Mouse (Mus musculus): Measurements from ENCODE around the gene Apoh.

Gene Apoh

GRCm38 (mm10) chr11:108333006-108333405 lies 10.1 kb upstream of the Apoh start:
- DNase-seq (ENCODE audit: low read depth, low spot score): no peak

GRCm38 (mm10) chr11:108333583-108334379 lies 9.4 kb upstream of the Apoh start:
- DNase-seq (ENCODE audit: low read depth, low spot score): no peak

GRCm38 (mm10) chr11:108334658-108335057 lies 8.5 kb upstream of the Apoh start:
- no peak for DNase-seq (ENCODE audit: low read depth, low spot score)

- DNase-seq (ENCODE audit: low read depth, low spot score): no peak
Observed at GRCm38 (mm10) chr11:108335536-108335935, 7.6 kb upstream of the Apoh start.

- no peak for DNase-seq (ENCODE audit: low read depth, low spot score)
Observed at GRCm38 (mm10) chr11:108336445-108336844, 6.7 kb upstream of the Apoh start.

- DNase-seq (ENCODE audit: low read depth, low spot score): no peak
Observed at GRCm38 (mm10) chr11:108340293-108340692, 2.9 kb upstream of the Apoh start.

- no peak for DNase-seq (ENCODE audit: low read depth, low spot score)
Observed at GRCm38 (mm10) chr11:108341783-108342182, 1.4 kb upstream of the Apoh start.

GRCm38 (mm10) chr11:108343789-108344462 lies 772 bp downstream of the Apoh start, which contains the start of gene Prkca:
TSS of gene Prkca (minus strand) at chr11:108343928.
- peak; percentile 91 for DNase-seq (ENCODE audit: low read depth, low spot score)

- DNase-seq (ENCODE audit: low read depth, low spot score): no peak
Observed at GRCm38 (mm10) chr11:108344759-108345158, 1.6 kb downstream of the Apoh start.

- no peak for DNase-seq (ENCODE audit: low read depth, low spot score)
Observed at GRCm38 (mm10) chr11:108345321-108345720, 2.2 kb downstream of the Apoh start.

GRCm38 (mm10) chr11:108350799-108351198 lies 7.6 kb downstream of the Apoh start:
- no peak for DNase-seq (ENCODE audit: low read depth, low spot score)

GRCm38 (mm10) chr11:108352842-108353388 lies 9.8 kb downstream of the Apoh start:
- no peak for DNase-seq (ENCODE audit: low read depth, low spot score)

- DNase-seq (ENCODE audit: low read depth, low spot score): no peak
Observed at GRCm38 (mm10) chr11:108356020-108356419, 12.9 kb downstream of the Apoh start.

- no peak for DNase-seq (ENCODE audit: low read depth, low spot score)
Observed at GRCm38 (mm10) chr11:108358911-108359310, 15.8 kb downstream of the Apoh start.

GRCm38 (mm10) chr11:108360983-108361382 lies 17.8 kb downstream of the Apoh start:
- no peak for DNase-seq (ENCODE audit: low read depth, low spot score)

GRCm38 (mm10) chr11:108362965-108363364 lies 19.8 kb downstream of the Apoh start:
- DNase-seq (ENCODE audit: low read depth, low spot score): no peak

- DNase-seq (ENCODE audit: low read depth, low spot score): no peak
Observed at GRCm38 (mm10) chr11:108363991-108364390, 20.8 kb downstream of the Apoh start.

- DNase-seq (ENCODE audit: low read depth, low spot score): no peak
Observed at GRCm38 (mm10) chr11:108364945-108365589, 21.9 kb downstream of the Apoh start.

GRCm38 (mm10) chr11:108365600-108365999 lies 22.4 kb downstream of the Apoh start:
- DNase-seq (ENCODE audit: low read depth, low spot score): no peak

GRCm38 (mm10) chr11:108367046-108367445 lies 23.9 kb downstream of the Apoh start:
- no peak for DNase-seq (ENCODE audit: low read depth, low spot score)

- DNase-seq (ENCODE audit: low read depth, low spot score): no peak
Observed at GRCm38 (mm10) chr11:108376815-108377214, 33.7 kb downstream of the Apoh start.
